Mouse (Mus musculus) testis, postnatal 10 days (tissue): ENCODE data around the gene Heatr6.
A peak's percentile ranks its signal among the peaks of the same experiment; 100 is the strongest.

Experiments
- DNase-seq: peaks from one replicate; pipeline ENCODE4 v3.0.0; 2021; ENCODE audit warnings: low spot score

The Heatr6 gene

DNA sequence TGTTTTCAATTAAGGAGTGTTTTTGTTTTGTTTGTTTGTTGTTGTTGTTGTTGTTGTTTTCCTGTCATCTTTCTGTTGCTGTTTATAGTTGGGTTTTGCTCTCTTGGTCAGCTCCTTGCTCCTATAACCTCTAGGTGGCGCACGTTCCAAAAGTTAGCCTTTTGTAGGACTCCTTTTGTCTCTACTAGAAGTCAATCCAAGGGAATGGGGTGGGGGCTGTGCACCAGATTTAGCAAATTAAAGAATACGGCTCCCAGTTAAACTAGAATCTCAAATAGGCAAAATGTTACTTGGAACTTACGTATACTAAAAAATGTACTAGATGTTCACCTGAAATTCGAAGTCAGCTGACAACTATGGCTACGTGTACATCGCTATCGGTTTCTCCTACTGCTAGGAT, 48.7 kb downstream of the Heatr6 start:
- no peak for DNase-seq

GRCm38 (mm10) chr11:83802581-83802980, 49.1 kb downstream of the Heatr6 start:
- DNase-seq = no peak

DNA sequence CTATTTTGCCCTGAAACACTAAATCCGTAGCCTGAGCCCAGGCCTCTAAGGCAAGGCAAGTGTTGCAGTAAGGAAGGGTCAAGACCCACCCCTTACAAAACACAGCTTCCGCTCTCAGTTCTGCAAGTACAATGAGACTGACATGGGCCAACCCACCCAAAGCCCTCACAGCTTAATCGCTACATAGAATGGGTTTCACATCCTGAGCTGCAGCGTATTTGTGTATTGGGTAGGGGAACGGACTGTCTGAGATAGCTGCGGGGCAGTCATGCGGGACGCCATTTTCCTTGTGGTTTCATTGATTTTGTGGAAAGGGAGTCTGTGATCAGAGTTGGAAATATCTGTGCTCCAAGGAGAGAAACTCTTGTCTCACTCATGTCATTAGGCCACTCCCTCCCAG, 56.9 kb downstream of the Heatr6 start:
- DNase-seq = no peak

GRCm38 (mm10) chr11:83815191-83815590, 61.7 kb downstream of the Heatr6 start:
- DNase-seq = no peak

DNA sequence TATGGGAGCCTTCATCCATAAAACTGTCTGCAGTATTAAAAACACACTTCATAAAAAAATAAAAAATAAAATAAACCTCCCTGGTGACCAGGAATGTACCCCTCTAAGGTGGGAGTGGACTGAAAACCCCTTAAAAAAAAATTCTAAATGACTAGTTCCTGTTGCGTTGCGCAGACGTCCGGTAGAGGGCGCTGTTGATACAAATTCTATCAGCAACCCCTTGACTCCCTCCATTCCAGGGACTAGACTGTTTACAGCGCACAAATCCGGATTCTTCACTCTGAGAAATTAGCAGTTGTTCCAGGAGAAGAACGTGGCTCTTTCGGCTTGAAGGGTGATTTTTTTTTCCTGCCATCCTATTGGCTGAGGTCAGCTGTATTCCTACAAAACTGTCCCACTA, 62.1 kb downstream of the Heatr6 start:
- DNase-seq = peak; percentile 78

GRCm38 (mm10) chr11:83817048-83817447, 63.6 kb downstream of the Heatr6 start:
- no peak for DNase-seq

DNA sequence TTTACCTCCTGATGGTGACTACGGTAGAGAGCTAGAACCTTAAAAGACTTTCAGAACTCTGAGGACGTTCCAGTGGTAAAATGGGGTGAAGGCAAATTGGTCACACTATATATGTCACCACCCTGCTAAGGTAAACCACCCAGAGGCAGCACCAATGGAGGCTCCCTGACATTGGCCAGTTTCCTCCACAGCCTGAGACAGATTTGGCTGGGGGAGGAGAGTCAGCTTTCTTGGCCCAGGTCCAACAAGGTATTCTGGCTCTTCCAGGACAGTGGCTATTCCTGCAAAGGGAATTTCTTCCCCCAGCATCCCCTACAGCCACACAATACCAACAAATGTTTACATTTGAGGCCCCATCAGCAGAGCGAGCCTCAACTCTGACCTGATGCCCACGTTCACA, 64.5 kb downstream of the Heatr6 start:
- no peak for DNase-seq

DNA sequence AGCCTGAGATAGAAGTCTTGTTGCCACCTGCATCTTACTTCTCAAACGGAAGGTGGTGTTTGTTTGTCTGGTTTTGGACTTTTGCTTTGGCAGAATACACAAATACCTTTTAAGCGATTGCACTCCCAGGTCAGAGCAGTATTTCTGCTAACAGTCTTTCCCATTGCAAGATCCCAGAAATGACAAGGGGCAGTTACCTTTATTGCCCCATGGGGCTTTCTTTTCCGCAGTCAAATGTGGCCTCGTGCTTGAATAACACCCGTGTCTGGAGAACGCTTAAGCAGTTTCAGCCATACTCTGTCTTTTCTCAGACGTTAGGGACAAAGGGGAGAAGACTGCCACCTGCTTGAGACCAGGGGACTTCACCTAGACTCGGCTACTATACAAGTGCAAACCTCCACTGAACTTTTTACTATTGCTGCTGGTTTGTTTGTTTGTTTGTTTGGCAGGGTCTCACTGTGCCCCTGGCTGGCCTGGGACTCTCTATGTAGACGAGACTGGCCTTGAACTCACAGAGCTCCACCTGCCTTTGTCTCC, 65.2 kb downstream of the Heatr6 start:
- no peak for DNase-seq

DNA sequence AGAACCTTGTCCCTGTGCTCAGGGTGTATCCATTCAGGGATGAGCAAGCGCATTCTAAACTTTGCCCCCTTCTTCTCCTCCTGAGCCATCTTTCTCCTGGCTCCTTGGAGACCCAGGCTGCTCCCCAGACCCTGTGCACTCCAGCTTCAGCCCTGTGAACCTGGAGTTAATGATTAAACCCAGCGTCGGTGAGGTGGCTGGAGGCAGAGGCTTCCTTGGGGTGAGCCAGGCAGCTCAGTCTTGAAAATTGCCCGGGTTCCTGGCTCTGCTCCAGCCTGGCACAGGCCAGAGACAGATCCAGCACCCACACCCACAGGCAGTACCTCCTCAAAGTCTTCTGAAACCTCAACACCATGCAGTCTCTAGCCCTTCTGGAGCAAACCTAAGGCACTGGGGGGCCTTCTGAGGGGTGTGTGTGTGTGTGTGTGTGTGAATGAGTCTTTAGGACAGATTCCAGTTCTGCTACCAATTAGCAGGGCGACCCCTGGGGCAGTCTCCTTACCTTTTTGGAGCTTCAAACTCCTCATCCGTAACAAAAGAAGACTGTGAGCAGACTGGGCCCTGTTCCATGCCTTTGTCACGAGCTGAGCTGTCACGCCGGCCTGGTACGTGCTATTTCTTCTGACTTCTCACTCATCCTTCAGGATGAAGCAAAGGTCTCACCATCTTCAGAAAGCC, 66.4 kb downstream of the Heatr6 start:
- no peak for DNase-seq

GRCm38 (mm10) chr11:83826142-83826541, 72.6 kb downstream of the Heatr6 start:
- DNase-seq = no peak

- no peak for DNase-seq
Measured at GRCm38 (mm10) chr11:83828553-83829142, 75.2 kb downstream of the Heatr6 start.

GRCm38 (mm10) chr11:83832389-83832788, 78.9 kb downstream of the Heatr6 start:
- peak; percentile 67 for DNase-seq
